Mouse (Mus musculus): ENCODE data around the gene Mlh3.

The Mlh3 gene

DNA sequence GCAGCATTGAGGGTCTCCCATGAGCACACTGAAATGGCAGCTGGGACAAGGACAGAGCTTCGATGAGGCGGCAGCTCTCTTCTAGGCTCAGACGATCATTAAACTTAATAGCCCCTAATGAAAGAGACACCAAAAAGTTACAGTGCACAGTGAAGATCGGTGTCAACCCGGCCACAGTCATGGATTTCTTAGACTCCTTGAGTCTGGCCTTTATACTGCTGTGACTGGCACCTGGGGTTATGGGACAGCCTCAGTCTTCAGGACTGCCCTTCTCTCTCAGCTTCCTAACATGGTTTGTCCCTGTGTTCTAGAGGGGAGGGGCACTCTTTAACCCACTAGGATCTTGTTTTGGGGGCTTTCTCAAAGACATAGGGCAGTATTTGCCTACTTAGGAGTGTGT, 32.8 kb downstream of the Mlh3 start:
- no peak for ATAC-seq (ENCODE audit: insufficient number of reproducible peaks, low FRiP score, low TSS enrichment)

DNA sequence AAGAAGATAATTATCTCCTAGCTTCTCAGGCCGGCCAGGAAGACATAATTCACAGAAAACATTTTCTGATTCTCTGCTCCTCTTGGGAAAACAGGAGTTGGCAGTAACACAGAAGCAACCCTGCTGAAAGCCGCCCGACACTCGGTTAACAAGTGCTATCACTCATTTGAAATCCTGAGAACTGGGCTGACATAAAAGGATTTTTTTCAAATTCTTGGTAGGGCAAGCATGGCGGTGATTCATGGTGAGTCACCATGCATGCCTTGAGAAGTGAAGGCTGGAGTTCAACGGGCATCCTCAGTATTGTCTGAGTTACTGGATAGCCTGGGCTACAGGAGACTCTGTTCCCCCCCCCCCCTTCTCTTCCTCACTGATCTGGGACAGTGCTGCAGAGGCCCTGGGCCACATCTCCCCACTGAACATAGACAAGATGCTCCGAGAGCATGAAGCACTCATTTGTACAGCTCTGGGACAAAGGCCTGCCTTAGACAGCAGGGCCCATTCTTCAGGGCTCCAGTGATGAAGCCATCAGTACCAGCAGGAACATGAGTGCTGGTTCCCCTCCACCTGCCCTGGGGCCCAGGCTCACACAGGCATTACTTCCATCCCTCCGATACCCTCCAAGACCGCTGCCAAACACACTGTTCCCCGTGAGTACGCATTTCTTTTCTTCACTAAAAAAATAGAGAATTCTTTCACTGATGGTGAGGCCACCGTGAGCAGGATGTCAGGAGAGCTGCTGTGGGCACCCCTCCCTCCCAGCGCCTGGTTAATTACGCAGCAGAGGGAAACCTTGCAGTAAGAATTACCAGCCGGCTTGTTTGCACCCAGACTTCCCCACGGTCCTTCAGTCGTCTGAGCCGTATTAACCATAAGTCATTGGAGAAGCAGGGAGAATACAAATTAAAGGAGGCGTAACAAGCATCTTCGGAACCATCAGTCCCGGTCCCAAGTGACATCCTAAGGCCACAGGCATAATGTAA, 36.7 kb downstream of the Mlh3 start:
- ATAC-seq (ENCODE audit: insufficient number of reproducible peaks, low FRiP score, low TSS enrichment) = no peak

DNA sequence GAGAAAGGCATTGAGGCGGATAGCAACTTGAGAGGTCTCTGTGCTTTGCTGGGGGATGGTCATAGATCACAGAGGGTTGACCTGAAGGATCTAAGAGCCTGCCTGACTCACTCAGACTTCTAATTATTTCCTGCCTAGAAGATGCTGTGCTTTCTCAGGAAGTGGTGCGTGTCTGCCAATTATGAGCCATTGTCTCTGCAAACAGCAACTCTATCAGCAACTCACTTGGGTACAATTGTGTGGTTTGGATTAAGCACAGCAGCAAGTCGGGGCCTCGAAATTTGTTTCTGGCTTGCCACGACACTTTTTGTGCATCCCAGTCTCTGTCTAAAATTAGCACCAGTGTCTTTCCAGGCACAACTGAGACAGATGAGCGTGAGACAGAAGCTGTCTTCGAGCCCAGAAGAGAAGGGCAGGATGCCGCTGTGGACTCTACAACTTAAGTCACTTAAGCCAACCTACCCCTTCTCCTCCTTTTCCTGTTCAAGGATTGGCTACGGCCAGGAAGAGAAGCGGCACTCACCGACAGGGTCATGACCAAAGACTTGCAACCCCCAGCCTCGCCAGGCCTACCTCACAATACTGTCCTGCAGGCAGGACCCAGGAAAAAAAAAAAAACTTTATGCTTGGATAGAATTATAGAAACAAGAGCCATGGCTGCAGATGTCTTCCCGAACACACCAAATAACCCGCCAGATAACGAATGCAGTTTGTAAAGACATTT, 42.4 kb downstream of the Mlh3 start:
- ATAC-seq (ENCODE audit: insufficient number of reproducible peaks, low FRiP score, low TSS enrichment) = no peak

DNA sequence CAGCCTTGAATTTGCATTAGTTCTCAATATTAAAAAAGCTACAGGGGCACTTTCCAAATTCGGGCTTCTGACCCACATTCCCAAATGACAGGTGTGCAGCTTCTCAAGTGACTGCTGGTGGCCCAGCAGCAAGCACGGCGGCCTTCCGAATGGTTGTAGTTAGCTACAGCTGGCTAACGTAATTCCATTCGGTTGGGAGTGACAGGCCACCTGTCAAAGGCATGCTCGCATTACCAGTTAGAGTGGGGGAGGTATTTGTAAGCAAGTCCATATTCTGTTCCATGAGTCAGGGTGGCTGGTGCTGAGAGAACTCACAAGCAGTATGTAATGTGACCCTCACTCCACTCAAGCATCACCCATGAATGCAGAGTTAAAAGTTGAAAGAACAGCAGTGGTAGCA, 43.2 kb downstream of the Mlh3 start:
- no peak for ATAC-seq (ENCODE audit: insufficient number of reproducible peaks, low FRiP score, low TSS enrichment)

DNA sequence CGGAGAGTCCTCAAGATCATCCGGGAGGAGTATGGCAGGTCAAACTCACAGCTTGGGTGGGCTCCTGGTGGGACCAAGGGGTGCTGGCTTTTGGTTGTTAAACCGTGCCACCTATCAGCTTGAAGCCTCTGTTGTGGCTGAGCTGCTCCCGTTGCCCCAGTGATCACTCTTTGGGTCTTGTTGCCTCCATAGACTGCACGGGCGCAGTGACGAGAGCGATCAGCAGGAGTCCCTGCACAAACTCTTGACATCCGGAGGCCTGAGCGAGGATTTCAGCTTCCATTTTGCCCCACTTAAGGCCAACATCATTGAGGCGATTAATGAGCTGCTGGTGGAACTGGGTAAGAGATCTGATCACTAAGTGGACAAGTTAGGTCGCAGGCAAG, 50.5 kb downstream of the Mlh3 start:
- ATAC-seq (ENCODE audit: insufficient number of reproducible peaks, low FRiP score, low TSS enrichment) = no peak

DNA sequence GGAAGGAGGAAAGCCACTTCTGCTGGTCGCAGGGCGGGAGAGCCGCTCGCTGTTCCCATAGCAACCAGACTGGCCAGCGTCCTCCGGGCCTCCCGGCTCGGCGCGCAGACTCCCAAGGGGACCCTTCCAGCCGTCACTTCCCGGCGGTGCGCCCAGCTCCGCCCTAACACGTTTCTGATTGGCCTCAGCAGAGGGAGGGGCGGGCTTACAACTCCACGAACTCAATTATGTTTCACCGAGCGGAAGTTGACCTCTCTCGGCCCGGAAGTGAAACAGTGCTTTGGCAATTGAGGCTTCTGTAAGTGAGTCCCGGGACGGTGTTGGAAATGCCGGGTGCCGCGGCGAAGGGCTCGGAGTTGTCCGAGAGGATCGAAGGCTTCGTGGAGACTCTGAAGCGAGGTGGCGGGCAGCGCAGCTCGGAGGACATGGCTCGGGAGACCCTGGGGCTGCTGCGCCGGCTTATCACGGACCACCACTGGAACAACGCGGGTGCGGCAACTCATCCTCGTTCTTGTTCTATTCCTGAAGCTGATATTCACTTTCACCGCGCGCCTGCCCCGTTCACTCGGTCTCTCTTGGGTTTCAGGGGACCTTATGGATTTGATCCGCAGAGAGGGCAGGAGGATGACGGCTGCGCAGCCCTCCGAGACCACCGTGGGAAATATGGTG, 51.0 kb downstream of the Mlh3 start, which contains the start of gene Eif2b2:
Gene Eif2b2, plus strand, starts transcription at position 246 of the 669 bp plus-strand sequence.
- ATAC-seq (ENCODE audit: insufficient number of reproducible peaks, low FRiP score, low TSS enrichment) = peak; percentile 98

DNA sequence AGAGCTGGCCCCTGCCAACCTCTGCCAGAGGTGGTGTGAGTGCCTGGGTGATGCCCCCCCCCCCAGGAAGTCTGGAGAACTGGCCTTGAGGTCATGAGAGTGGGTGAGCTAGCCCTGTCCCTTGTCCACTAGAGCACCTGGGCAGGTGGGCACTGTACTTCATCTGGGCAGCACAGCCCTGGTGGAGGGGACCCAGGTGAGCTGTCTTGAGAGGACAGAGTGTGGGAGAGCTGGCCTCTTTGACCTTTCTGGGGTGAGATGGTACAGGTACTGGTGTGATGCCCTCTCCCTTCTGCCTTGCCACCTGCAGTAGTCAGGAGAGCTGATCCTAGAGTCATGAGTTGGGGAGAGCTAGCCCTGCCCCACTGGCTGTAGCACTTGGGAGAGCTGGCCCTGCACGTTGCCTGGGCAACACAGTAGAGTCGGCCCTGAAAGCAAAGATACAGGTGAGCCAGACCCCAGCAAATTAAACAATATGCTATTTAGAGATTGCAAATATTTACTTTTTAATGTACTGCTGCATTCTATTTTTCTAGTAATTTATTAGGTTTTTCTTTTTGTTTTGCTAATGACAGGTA, 52.6 kb downstream of the Mlh3 start:
- ATAC-seq (ENCODE audit: insufficient number of reproducible peaks, low FRiP score, low TSS enrichment) = no peak

DNA sequence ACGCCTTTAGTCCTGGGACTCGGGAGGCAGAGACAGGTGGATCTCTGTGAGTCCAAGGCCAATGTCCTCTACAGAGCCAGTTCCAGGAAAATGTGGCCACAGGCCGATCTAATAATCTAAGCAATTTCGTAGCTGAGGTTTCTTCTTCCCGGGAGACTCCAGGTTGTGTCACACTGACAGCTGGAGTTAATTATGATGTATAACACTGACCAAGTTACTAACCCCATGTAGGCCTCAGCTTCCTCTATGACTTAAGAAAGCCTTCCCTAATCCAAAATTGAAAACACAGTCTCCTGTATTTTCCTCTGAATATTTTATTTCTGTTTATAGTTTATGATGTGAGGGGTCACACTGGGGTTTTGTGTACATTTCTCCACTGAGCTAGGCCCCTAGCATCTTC, 55.4 kb downstream of the Mlh3 start:
- ATAC-seq (ENCODE audit: insufficient number of reproducible peaks, low FRiP score, low TSS enrichment) = no peak

DNA sequence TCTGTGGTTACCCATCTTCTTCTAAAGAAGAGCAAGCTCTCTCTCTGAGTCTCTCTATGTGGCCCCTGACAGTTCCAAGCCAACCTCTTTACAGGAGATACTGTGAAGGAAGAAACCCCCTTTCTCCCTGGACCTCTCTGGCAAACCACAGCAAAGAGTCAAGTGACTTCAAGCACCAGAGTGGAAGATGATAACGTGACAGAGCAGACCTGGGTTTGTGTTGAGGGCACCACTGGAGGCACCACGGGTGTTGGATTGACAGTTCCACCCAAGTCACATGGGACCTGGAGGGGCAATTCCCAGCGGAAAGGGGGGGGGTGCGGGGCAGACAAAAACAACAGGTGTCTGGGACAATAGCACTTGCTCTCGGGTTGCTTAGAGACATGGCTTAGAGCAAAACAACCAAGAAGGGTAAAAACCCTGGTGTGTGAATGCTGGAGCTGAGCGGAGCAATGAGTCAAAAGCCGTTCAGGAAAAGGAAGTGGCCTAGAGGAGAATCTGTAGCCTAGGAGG, 61.7 kb downstream of the Mlh3 start:
- no peak for ATAC-seq (ENCODE audit: insufficient number of reproducible peaks, low FRiP score, low TSS enrichment)

DNA sequence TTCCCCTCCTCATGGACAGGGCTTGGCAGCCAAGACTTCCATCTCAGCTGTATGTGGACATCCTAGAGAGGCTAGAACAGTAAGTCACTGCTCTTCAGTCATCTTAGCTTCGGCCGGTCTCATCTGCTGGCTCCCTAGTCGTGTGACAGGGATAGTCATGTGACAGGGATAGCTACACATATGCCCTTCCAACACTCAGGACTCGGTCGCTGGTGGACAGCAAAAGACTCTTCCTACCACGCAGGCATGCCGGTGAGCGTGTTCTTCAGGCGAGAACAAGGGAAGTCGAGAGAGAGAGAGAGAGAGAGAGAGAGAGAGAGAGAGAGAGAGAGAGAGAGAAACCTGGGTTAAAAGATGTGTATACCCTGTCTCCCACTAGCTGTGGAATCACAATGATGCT, 65.0 kb downstream of the Mlh3 start:
- no peak for ATAC-seq (ENCODE audit: insufficient number of reproducible peaks, low FRiP score, low TSS enrichment)

DNA sequence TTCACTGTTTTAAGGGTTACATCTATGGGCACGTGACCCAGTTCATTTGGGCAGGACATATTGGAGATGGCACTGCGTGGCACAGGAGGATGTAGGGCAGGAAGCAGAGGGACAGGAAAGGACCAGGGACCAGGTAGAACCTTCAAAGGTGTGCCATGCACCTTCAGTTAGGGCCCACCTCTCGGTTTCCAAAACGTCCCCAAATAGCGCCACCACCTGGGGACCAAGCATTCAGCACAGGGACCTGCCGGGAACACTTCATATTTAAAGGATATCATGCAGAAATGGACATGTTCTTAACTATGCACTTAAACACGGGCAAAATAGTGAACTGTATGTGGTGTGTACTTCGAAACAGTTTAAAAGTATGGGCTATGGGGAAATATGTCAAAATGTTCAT, 66.3 kb downstream of the Mlh3 start:
- ATAC-seq (ENCODE audit: insufficient number of reproducible peaks, low FRiP score, low TSS enrichment) = no peak

DNA sequence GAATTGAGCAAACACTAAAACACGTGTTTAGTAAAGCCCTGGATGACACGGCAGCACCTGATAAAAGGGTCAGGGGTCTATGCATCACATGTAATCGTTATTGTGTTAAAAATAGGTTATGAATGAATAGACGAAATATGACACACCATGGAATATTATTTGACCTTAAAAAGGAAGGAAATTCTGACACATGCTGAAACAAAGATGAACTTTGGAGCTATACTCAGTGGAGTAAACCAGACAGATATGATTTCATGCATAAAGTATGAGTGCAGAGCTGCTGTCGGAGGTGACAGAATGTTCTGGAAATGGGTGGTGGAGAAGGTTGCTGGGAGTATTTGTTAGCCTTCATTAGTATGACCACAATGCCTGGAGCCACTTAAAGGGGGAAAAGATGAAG, 66.7 kb downstream of the Mlh3 start:
- ATAC-seq (ENCODE audit: insufficient number of reproducible peaks, low FRiP score, low TSS enrichment) = no peak

DNA sequence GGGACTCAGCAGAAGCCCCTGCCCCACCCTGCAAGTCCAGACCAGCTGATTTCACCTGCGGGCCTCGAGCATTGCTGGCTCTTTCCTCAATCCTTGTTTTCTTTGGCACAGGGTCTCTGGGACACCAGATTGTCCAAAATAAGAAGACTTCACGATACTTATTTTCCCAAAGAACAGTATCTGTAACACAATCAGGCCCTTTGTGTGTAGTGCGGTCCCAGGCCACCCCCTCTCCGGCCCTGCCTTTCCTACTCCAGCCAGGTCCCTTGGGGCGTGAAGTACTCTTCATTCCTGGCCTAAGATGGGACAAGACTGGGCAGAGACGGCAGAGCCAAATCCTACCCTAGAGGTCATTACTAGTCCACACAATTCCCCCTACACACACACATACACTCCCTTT, 68.2 kb downstream of the Mlh3 start:
- ATAC-seq (ENCODE audit: insufficient number of reproducible peaks, low FRiP score, low TSS enrichment) = no peak

DNA sequence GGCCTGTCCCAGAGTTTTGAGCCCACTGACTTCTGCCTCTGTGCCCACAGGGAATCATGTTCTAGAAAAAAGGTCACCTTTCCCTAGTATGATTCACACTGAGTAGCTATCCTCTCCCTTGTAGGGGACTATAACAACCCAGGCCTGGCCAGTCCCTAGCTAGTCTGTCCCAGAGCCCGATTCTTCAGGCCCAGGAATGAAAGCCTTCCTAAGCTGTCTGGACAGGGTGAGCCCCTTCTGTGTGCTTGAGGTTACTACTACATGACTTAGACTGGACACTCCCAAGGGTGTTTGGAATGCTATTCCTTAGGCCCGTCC, 68.6 kb downstream of the Mlh3 start:
- no peak for ATAC-seq (ENCODE audit: insufficient number of reproducible peaks, low FRiP score, low TSS enrichment)

DNA sequence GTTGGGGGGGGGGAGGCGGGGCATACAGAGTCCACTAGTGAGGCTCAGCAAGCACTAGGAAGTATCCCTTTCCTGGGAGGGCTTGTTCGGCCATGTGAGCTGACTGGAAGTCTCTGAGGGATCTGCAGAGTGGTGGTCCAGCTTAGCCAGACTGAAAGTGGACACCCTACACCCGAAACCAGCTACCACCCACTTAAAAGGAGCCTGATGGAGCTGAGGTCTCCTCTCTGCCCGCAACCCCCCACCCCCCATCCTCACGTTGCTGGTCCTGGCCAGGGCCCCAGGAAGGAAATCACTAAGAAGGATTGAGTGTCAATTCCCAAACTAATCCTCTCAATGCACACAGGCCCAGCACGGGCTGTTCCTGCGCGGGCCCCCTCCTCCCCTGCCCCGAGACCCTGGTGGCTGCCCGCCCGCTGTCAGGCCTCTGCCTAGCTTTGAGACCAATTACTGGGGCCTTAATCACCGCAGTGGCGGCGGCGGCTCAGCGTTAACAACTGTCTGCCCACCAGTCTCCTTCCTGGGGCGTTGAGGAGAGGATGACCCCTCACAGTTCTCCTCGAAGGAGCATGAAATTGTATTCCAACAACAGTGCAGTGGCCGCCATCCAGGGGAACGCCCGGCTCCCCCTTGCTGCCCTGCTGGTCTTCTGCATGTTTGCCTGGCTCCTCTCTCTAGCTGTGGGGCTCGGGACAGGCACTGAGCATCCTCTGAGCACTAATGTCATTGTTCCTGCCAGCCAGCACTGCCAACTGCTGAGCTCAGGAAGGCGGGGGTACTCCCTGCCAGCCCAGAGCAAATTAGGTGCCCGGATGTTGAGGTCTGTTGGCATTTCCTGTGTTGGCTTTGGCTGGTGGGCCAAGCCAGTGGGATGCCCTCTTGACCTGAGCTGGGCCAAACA, 69.2 kb downstream of the Mlh3 start:
- no peak for ATAC-seq (ENCODE audit: insufficient number of reproducible peaks, low FRiP score, low TSS enrichment)

DNA sequence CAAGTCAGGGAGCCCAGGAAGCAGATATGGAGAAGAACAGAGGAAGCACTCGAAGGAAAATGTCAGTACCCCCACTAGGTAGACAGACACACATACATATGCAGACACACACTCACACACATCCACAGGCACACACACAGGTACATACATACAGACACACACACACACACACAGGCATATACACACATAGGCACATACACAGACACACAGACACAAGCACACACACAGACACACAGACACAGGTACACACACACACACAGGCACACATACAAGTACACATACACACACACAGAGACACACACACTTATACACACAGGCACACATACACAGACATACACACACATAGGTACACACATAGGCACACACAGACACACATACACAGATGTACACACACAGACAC, 70.4 kb downstream of the Mlh3 start:
- ATAC-seq (ENCODE audit: insufficient number of reproducible peaks, low FRiP score, low TSS enrichment) = no peak

DNA sequence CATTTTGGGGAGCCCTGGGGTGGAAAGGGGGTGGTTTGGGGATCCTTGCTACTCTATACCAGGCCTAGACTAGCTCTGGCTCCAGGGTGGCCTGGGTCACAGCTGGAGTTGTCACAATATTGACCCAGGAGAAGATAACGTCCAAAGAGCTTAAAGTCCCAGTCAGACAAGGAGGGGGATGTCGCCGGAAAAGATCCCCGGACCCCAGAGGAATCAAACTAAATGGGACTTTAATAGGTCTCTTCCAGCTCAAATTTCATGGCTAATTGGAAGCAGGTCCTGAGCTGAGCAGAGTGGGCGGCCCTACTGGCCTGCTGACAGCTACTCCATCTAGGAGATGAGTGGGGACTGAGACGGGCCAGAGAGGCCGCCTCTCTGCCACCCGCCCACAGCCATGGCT, 72.5 kb downstream of the Mlh3 start:
- no peak for ATAC-seq (ENCODE audit: insufficient number of reproducible peaks, low FRiP score, low TSS enrichment)

DNA sequence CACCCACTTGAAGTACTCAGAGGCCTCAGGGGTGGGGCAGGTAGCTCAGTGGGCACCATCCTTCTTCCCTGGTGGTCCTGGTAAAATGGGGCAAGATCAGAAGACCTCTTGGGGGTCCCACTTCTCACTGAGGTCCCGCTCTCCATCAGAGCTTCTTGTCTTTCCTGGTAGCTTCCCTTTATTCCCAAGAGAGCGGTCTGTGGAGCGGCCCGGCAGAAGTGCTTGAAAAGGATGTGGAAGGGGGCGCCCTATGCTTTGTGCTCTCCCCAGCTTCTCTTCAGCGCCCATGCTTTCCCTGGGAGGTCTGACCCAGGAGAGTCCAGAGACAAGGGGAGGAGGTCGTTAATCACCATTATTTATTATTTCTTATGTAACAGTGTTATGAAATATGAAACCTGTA, 73.0 kb downstream of the Mlh3 start:
- no peak for ATAC-seq (ENCODE audit: insufficient number of reproducible peaks, low FRiP score, low TSS enrichment)

DNA sequence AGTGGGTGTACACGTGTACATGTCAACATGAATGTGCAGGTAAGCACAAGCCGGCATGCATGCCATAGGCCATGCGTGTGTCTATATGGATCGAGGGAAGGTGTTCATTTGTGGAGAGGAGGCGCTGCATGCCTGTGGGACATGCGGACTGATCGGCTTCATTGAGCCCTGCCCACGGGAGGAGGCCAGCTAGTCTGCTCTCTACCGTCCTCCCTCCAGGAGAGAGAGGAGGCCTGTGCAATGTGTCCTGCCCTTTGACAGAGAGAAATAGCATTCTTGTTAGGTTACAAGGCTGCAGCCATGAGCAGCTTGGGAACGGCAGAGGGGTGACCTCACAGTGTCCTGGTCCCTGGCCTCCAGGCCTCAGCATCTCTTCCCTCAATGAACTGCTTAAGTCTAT, 74.2 kb downstream of the Mlh3 start:
- ATAC-seq (ENCODE audit: insufficient number of reproducible peaks, low FRiP score, low TSS enrichment) = no peak

DNA sequence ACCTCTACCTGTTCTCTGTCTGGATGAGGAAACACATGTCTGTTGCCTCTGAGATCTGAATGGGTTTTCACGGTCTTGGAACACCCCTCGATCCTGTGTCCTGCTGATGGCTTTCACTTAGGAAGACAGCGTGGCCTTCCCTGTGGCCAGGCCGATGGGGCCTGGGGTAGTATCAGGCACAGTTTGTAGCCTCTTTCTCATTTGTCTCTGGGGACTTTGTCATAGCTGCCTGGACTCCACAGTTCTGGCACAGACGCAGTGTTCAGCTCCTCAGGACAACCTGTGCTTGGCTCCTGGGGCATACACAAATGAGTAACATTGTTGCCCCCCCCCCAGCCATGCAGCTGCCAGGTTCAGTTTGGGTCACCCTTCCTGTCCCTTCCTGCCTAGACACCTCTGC, 75.3 kb downstream of the Mlh3 start:
- ATAC-seq (ENCODE audit: insufficient number of reproducible peaks, low FRiP score, low TSS enrichment) = no peak
